Mouse (Mus musculus): ENCODE measurements around the gene Fermt1.

DNA sequence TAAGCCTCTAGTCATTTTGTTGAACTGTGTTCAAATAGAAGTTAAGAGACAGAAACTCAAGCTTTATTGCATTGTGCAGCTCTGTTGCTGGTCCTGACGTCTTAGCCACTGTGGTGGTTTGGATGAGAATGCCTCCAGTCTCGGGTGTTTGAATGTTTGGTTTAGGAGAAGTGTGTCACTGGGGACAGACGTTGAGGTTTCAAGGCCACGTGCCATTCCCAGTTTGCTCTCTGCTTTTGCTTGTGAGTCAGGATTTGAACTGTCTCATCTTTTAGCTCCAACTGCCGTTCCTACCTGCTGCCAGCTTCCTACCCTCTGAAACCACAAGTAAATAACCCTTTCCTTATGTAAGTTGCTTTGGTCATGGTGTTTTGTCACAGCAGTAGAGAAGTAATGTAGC lies 78.2 kb downstream of the Fermt1 start:
- no peak for TF ChIP-seq POLR2A (IDR thresholded peaks at IDR 0.05; ENCODE audit: insufficient read depth, low read length)
- TF ChIP-seq CTCF (IDR thresholded peaks at IDR 0.05; ENCODE audit: low read depth, low read length) = no peak
- TF ChIP-seq EP300 (IDR thresholded peaks at IDR 0.05; ENCODE audit: insufficient read depth, low read depth, low read length) = no peak

Data from ES-Bruce4 (cell line).